Mouse (Mus musculus) liver, embryonic 14.5 days (tissue): Measurements from ENCODE around the gene Lrmp. TPM values are rescaled to one million over a fixed set of nuclear protein-coding genes. Genes with fewer than 3 reads are reported as not detected.

Source experiments
- ATAC-seq: fragments of 200-750 bp; cut with Nextera tagmentation; 2 replicates; pipeline ENCODE4 v1.8.0; 2017; ENCODE audit warnings: moderate number of reproducible peaks, mild to moderate bottlenecking, moderate library complexity; ENCODE audit not compliant: insufficient read depth
- DNase-seq, 3 experiments: peaks; one replicate each; pipeline ENCODE4 v3.0.0-alpha.2; 2012 to 2013; ENCODE audit warnings: low read depth in 3 of 3, low spot score in 3 of 3
- H3K27ac ChIP-seq: fragments of 300-500 bp; sonication (generic); 2 replicates; pipeline ENCODE4 v1.5.1; 2014; ENCODE audit warnings: moderate library complexity, mild to moderate bottlenecking, control low read depth, inconsistent platforms
- H3K27me3 ChIP-seq: fragments of 300-500 bp; sonication (generic); 2 replicates; pipeline ENCODE4 v1.6.1; 2014; ENCODE audit warnings: mild to moderate bottlenecking, low read length, moderate library complexity; ENCODE audit not compliant: control insufficient read depth, insufficient read depth
- H3K36me3 ChIP-seq: fragments of 300-500 bp; sonication (generic); replicated peaks from 2 replicates; pipeline ENCODE4 v1.6.1; 2014; ENCODE audit warnings: low read depth; ENCODE audit not compliant: control insufficient read depth, insufficient read depth
- H3K4me1 ChIP-seq, 2 experiments: fragments of 200-500 bp in 1 of 2; fragments of 300-500 bp in 1 of 2; sonication (generic) in 1 of 2; replicated peaks; 2 replicates each; pipeline ENCODE4 v1.6.1; 2012 to 2014; ENCODE audit warnings: antibody characterized with exemption in 1 of 2, inconsistent platforms in 1 of 2, low read length in 1 of 2; ENCODE audit not compliant: control insufficient read depth in 2 of 2, insufficient read depth in 2 of 2
- H3K4me2 ChIP-seq: fragments of 300-500 bp; sonication (generic); 2 replicates; pipeline ENCODE4 v1.6.1; 2014; ENCODE audit warnings: low read depth, mild to moderate bottlenecking, control low read depth, moderate library complexity
- H3K4me3 ChIP-seq, 2 experiments: fragments of 200-500 bp in 1 of 2; fragments of 300-500 bp in 1 of 2; sonication (generic) in 1 of 2; 2 replicates each; pipeline ENCODE4 v1.5.1; 2012 to 2014; ENCODE audit warnings: low read depth in 2 of 2, low read length in 2 of 2, mild to moderate bottlenecking in 2 of 2, control low read depth in 1 of 2, inconsistent platforms in 1 of 2, moderate library complexity in 1 of 2; ENCODE audit not compliant: insufficient read depth in 1 of 2
- H3K9ac ChIP-seq: fragments of 300-500 bp; sonication (generic); replicated peaks from 2 replicates; pipeline ENCODE4 v1.6.1; 2014; ENCODE audit warnings: mild to moderate bottlenecking, control low read depth, moderate library complexity
- H3K9me3 ChIP-seq: fragments of 300-500 bp; sonication (generic); 2 replicates; pipeline ENCODE4 v1.6.1; 2016; ENCODE audit warnings: low read length, mixed read lengths; ENCODE audit not compliant: control insufficient read depth
- CTCF ChIP-seq: IDR thresholded peaks from 2 replicates; pipeline ENCODE4 v1.5.1; 2016; ENCODE audit warnings: antibody characterized with exemption, low read depth, control low read depth
- EP300 ChIP-seq: IDR thresholded peaks from 2 replicates; pipeline ENCODE4 v1.6.1; 2016; ENCODE audit warnings: antibody characterized with exemption, low read depth
- WGBS: fragments of 180-500 bp; shearing (Covaris S2); extraction: QIAGEN DNeasy Blood & Tissue Kit; methylation state at CpG from one replicate; pipeline ENCODE4 v1.1.7; 2014; ENCODE audit not compliant: insufficient replicate concordance; 5-methylcytosine and 5-hydroxymethylcytosine counted together
- polyA plus RNA-seq, 2 experiments: library from polyadenylated mRNA; depleted of rRNA in 1 of 2; stranded (reverse) in 1 of 2; unstranded in 1 of 2; fragments of >200 nt; fragmentation: Nextera tagmentation in 1 of 2; extraction: Ambion mirVana in 1 of 2; gene quantifications; 2 replicates each; pipeline versions ENCODE4 v1.2.1 to v1.2.3; 2012 to 2014

Lrmp gene
- polyA plus RNA-seq, 2 experiments: 7.3 to 10.9 TPM

DNA sequence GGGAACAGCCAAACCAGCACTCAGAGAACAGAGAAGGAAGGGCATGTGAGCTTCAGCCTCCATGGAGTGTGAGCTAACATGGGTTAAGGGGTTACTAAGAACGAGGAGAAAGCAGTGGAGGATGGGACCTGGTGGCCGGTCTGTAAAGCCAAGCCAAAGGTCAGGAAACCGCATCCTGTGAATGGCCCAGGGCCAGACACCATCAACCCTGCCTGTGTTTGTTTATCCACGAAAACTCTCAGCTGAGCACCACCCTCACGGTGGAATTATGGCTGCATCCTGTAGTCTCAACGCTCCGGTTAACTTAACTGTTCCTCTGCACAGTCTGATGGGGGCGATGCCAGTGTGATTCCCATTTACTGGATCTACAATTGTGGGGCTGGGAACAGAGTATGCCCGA, 20.4 kb downstream of the Lrmp start:
- H3K9me3 ChIP-seq: no peaks in the 10 kb centered on the region
- DNase-seq: no peak
- 60% methylated on average over 9 of the region's 9 CpGs for whole genome bisulfite sequencing
- H3K4me1 ChIP-seq: peaks cover 0 to 4% of the 10 kb centered on the region in 2 experiments; a peak in 2 of 4 replicates
- no peak overlapping the region for H3K4me2 ChIP-seq
- TF ChIP-seq CTCF (no peak), EP300 (no peak)
- no peak; the same call in 1 of the 2 replicates for ATAC-seq
- H3K9ac ChIP-seq: no peak overlapping the region
- no peak overlapping the region for H3K4me3 ChIP-seq
- H3K27me3 ChIP-seq: no peaks in the 10 kb centered on the region
- H3K36me3 ChIP-seq: no peaks in the 10 kb centered on the region
- H3K27ac ChIP-seq: no peak overlapping the region

DNA sequence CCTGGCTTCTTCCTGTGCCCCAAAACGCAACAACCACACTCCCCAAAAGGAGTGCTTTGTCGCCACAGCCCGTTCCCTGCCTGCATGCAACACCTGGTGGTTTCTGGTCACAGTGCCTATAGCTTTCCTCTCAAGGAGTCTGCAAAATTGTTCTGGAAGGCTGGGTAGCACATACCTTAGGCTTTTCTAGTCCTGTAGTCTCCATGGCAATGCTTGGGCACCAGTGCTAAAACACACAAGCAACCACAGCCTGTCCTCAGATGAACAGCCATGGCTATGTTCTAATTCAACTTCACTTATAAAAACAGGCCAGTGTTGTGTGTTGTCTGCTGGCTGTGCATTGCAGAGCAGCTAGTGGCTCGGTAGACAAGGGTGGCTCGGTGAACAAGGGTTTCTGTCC, 21.4 kb downstream of the Lrmp start:
- Histone ChIP-seq H3K9ac (no peak overlapping the region), H3K36me3 (no peaks in the 10 kb centered on the region), H3K27ac (no peak overlapping the region), H3K27me3 (no peaks in the 10 kb centered on the region), H3K4me2 (no peak overlapping the region), H3K4me3 (no peak overlapping the region), H3K4me1 (peaks cover 0 to 6% of the 10 kb centered on the region in 2 experiments; a peak in 2 of 4 replicates), H3K9me3 (no peaks in the 10 kb centered on the region)
- TF ChIP-seq EP300: no peak
- TF ChIP-seq CTCF: no peak
- DNase-seq (no peak), ATAC-seq (no peak)
- 71% methylated on average over 5 of the region's 5 CpGs for WGBS

DNA sequence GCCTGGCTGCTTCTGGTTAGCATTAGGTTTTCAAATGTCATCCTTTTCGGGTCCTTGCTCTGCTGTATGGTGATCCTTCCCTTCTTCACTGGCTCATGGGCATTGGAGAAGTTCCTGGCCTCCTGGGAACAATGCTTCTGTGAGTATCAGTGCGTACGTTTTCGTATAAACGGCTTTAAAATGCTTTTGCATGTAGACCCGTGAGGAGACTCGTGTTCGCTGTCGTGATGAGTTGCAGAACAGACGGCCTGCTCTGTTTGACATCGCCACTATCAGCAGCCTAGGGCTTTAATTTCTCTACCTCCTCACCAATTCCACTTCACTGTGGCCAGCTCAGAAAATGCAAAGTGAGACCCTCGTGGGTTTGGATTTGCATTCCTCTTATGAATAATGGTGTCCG, 23.8 kb downstream of the Lrmp start:
- no peak for ATAC-seq
- H3K9ac ChIP-seq: no peak overlapping the region
- TF ChIP-seq CTCF (no peak), EP300 (no peak)
- H3K4me1 ChIP-seq: peaks cover 0 to 6% of the 10 kb centered on the region in 2 experiments; a peak in 2 of 4 replicates
- DNase-seq: no peak
- no peaks in the 10 kb centered on the region for H3K9me3 ChIP-seq
- no peak overlapping the region for H3K4me2 ChIP-seq
- no peak overlapping the region for H3K4me3 ChIP-seq
- H3K27me3 ChIP-seq: no peaks in the 10 kb centered on the region
- no peaks in the 10 kb centered on the region for H3K36me3 ChIP-seq
- 76% methylated on average over 13 of the region's 13 CpGs for WGBS
- H3K27ac ChIP-seq: no peak overlapping the region

DNA sequence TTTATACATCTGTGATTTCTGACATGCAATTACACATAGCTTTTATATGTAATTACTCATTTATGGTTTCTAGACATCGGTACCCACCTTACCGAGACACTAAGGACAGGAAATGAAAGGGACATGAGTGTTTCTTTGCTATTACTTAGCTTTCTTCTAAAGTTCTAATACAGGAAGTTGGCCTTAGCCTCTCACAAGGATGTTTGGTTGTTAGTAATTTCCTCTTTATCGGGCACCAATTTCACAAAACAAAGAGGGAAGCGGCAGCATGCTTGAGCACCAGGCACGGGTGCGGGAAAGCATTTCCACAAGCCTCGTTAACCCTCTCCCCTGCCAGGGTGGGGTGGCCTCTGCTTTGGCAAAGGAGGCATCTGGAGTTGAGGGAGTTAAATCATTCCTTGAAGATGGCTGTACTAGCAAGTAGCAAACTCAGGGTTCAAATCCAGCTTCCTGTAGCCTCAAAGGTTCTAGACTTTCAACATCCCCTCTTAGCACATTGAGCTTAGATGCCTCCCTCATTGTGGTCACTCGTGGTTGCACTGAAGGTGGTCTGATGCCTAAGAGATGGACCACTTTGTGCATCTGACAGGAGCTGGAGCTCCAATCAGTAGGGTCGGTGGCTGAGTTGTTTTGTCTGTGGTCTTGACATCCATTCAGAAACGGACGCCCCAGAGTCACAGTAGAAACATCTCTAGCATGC, 24.5 kb downstream of the Lrmp start:
- ATAC-seq (no peak), DNase-seq (no peak)
- Histone ChIP-seq H3K9me3 (no peaks in the 10 kb centered on the region), H3K27ac (no peak overlapping the region), H3K4me2 (no peak overlapping the region), H3K27me3 (no peaks in the 10 kb centered on the region), H3K9ac (no peak overlapping the region), H3K4me3 (no peak overlapping the region), H3K4me1 (peaks cover 0 to 6% of the 10 kb centered on the region in 2 experiments; a peak in 2 of 4 replicates), H3K36me3 (no peaks in the 10 kb centered on the region)
- TF ChIP-seq CTCF: no peak
- TF ChIP-seq EP300: no peak
- 44% methylated on average over 11 of the region's 11 CpGs for WGBS

DNA sequence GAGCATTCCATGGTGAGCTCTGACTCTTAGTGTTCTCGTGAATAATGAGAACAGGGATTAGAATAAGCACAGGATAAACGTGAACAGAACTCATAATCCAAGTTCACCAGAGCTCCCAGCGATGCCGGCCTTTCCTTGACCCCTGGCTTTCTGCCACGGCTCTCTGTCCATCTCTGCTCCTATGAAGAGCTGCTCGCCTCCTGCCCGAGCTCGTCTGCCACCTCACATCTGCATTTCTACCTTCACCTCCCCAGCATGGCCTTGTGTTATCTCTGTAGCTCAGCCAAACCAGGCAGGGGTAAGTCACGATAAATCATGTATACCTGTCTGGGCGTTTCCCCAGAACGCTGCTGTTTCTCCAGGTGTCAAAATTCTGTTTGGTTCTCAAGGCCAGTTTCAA, 25.3 kb downstream of the Lrmp start:
- ATAC-seq (no peak), DNase-seq (no peak)
- no peak for TF ChIP-seq EP300
- TF ChIP-seq CTCF: no peak
- no peak overlapping the region for H3K9ac ChIP-seq
- H3K27me3 ChIP-seq: no peaks in the 10 kb centered on the region
- H3K36me3 ChIP-seq: no peaks in the 10 kb centered on the region
- no peak overlapping the region for H3K4me2 ChIP-seq
- H3K9me3 ChIP-seq: no peaks in the 10 kb centered on the region
- no peak overlapping the region for H3K4me3 ChIP-seq
- H3K4me1 ChIP-seq: peaks cover 0 to 6% of the 10 kb centered on the region in 2 experiments; a peak in 2 of 4 replicates
- 66% methylated on average over 11 of the region's 11 CpGs for WGBS
- no peak overlapping the region for H3K27ac ChIP-seq
